Mouse (Mus musculus) inflammation-experienced regulatory T-cells, adult 16 weeks (primary cell): ENCODE measurements around the gene Pts. TPM values are rescaled to one million over a fixed set of nuclear protein-coding genes. Genes with fewer than 3 reads are reported as not detected.

ENCODE experiments used
- polyA plus RNA-seq: library from polyadenylated mRNA; unstranded; fragments of 100-300 nt; shearing (Covaris generic); gene quantifications from one replicate; pipeline ENCODE4 v1.2.1, GENCODE M21; 2017

Pts gene
- polyA plus RNA-seq, result 154 TPM

DNA sequence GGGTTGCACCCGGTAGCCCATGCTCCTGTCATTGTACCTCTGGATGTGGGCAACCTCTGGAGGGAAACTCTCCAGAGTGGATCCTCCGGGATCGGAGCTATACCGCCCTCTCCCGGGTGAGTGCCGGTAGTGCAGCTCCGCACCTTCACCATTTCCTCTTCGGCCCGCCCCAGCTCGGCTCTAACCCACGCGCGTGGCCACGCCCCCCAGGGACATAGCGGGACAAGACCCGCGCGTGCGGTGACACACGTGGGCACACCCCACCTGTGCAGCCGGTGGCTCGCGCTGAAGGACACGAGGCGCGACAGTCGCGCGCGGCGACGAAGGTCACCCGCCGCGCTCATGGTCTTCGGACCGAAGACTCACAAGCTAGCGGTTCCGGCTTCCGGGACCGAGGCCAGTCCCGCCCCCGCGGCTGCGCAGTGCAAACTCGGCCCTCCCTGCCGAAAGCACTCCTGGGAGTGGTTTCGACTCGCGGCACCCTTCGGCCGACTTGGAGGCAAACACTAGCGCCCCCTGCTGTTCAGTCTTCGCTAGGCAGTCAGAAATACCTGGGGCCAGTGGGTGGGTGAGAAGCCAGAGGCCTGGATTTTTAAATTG, at the start of gene Pts:
Gene Pts, minus strand, starts transcription at position 432 of the 600 bp plus-strand sequence.

GRCm38 (mm10) chr9:50561145-50561917, 32.8 kb upstream of the Pts start, which contains the start of gene Tex12:
Gene Tex12, minus strand, starts transcription at chr9:50561325.

GRCm38 (mm10) chr9:50555094-50555446, 26.5 kb upstream of the Pts start, which contains the start of gene Bco2:
Gene Bco2, minus strand, starts transcription at chr9:50555181.

DNA sequence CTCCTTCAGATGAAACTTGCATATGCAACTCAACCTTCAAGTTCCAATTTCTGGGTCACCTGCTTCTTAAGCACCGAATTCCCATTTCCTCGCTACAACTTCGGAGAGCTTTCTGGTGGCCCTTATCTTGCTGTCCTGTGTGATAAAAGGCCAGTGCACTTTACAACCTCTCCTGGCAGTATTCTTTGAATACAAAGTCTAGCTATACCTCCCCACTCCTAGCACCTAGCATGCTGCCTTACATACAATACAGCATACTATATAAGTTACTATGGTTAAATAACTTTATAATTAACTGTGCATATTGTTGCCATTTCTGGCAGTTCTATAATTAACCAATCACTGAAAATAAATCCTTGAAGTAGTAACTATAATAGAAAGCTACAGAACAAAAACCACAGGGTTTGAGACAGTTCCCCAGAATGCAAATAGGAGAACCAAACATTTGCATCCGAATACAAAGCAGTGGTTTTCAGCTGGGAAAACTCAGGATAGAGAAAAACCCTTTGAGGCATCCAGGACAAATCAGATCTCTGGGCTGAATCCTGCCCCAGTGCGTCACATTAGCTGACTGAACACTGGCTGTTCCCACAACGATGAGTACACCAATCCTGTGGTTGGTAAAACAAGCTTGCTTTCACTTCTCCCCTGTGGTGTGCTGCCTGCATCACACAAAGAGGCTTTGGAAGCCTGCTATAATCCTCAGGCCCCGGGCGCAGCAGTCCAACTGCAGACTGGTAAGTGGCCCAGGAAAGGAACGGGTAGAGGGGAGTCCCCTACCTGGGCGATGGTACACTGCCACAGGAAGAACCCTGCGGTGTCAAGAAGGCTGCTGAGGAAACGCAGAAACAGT, 25.9 kb upstream of the Pts start, which contains the start of gene Il18:
Gene Il18, plus strand, starts transcription at position 587 of the 853 bp plus-strand sequence.

GRCm38 (mm10) chr9:50494311-50494710, 34.2 kb downstream of the Pts start, which contains the start of gene Plet1:
Gene Plet1, plus strand, starts transcription at chr9:50494525.

Other genes with a start within 250 kb of the Pts start
- 503 TPM for gene Rpl10-ps3, start 183.8 kb downstream of the Pts start, polyA plus RNA-seq
- not detected for gene Plet1, start 34.2 kb downstream of the Pts start, polyA plus RNA-seq
- 7.0 TPM for gene Il18, start 26.1 kb upstream of the Pts start, polyA plus RNA-seq
- gene Bco2, start 26.5 kb upstream of the Pts start, polyA plus RNA-seq, result 1.7 TPM
- gene Tex12, start 32.6 kb upstream of the Pts start, polyA plus RNA-seq, result not detected
- 183 TPM for gene Sdhd, start 75.1 kb upstream of the Pts start, polyA plus RNA-seq
- 95.1 TPM for gene Timm8b, start 75.2 kb upstream of the Pts start, polyA plus RNA-seq
- 0.40 TPM for gene Pih1d2, start 88.6 kb upstream of the Pts start, polyA plus RNA-seq
- gene Nkapd1, start 88.7 kb upstream of the Pts start, polyA plus RNA-seq, result 19.4 TPM
- 48.1 TPM for gene Dlat, start 131.1 kb upstream of the Pts start, polyA plus RNA-seq
- gene Dixdc1, start 210.8 kb upstream of the Pts start, polyA plus RNA-seq, result 0.33 TPM
- not detected for gene 2310030G06Rik, start 217.8 kb upstream of the Pts start, polyA plus RNA-seq
- gene Cryab, start 222.6 kb upstream of the Pts start, polyA plus RNA-seq, result not detected
- gene Hspb2, start 223.6 kb upstream of the Pts start, polyA plus RNA-seq, result not detected
- gene Fdxacb1, start 239.5 kb upstream of the Pts start, polyA plus RNA-seq, result 9.5 TPM
- 10.9 TPM for gene Alg9, start 246.3 kb upstream of the Pts start, polyA plus RNA-seq
- gene 1110032A03Rik, start 246.8 kb upstream of the Pts start, polyA plus RNA-seq, result 20.7 TPM